Mouse (Mus musculus): Measurements from ENCODE around the gene Gm572. TPM values are rescaled to one million over a fixed set of nuclear protein-coding genes. Genes with fewer than 3 reads are reported as not detected.

The Gm572 gene
- polyA plus RNA-seq, 1 experiment = 0.11 TPM

DNA sequence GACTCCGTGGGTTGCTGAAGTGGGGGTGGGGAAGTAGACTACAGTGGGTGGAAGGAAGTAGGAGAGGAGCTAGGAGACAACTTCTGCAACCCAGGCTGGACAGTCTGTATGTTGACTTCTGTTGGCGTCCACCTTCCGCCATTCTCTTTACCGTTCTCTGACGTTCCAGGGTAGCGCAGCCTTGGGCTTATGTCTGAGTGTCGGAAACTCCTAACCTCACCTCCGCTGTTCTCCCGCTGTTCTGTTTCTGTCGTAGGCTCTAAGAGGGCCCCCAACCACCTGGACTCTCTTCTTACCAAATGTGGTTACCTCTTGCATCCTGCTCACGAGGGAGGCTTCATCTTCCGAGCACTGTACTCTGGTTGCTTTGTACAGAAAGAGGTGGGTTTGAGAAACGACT lies 14.7 kb downstream of the Gm572 start:
- DNase-seq = no peak
- Histone ChIP-seq H3K27me3 (ENCODE audit: control insufficient read depth, insufficient read depth, low read length) (no peaks in the 10 kb centered on the region), H3K27ac (ENCODE audit: insufficient read depth, low read length) (no peak overlapping the region), H3K4me1 (ENCODE audit: control insufficient read depth, insufficient read depth, low read length) (no peaks in the 10 kb centered on the region), H3K4me3 (replicated peaks; ENCODE audit: insufficient read depth, low read depth, low read length) (no peak overlapping the region)
- WGBS = 89% methylated on average over 13 of the region's 13 CpGs
- TF ChIP-seq POLR2A (IDR thresholded peaks at IDR 0.05; ENCODE audit: borderline replicate concordance, insufficient read depth, low read length) = no peak
- no peak for TF ChIP-seq CTCF (IDR thresholded peaks at IDR 0.05; ENCODE audit: borderline replicate concordance, insufficient read depth, low read depth, low read length)

DNA sequence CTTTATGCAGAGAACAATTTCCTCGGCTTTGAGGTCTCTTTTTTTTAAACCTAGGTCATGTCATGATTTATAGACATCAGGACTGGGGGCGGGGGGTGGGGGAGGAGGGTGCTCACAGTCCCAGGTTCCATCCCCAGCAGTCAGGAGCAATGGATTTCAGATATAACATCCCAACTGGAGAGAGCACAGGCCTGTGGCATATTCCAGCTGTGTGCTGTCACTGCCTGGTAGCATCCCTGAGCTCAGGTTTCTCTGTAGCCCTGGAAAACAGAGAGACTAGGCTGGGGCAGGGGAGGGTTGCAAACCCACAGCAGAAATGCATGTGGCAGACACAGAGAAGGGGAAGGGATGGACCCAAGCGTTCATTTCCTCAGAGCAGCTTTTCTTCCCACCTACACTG lies 17.1 kb downstream of the Gm572 start:
- DNase-seq = no peak
- no peak overlapping the region for H3K4me3 ChIP-seq (replicated peaks; ENCODE audit: insufficient read depth, low read depth, low read length)
- WGBS = 74% methylated on average over 3 of the region's 3 CpGs
- H3K27ac ChIP-seq (ENCODE audit: insufficient read depth, low read length) = no peak overlapping the region
- H3K27me3 ChIP-seq (ENCODE audit: control insufficient read depth, insufficient read depth, low read length) = no peaks in the 10 kb centered on the region
- TF ChIP-seq CTCF (IDR thresholded peaks at IDR 0.05; ENCODE audit: borderline replicate concordance, insufficient read depth, low read depth, low read length) (no peak), POLR2A (IDR thresholded peaks at IDR 0.05; ENCODE audit: borderline replicate concordance, insufficient read depth, low read length) (no peak)
- H3K4me1 ChIP-seq (ENCODE audit: control insufficient read depth, insufficient read depth, low read length) = no peaks in the 10 kb centered on the region

DNA sequence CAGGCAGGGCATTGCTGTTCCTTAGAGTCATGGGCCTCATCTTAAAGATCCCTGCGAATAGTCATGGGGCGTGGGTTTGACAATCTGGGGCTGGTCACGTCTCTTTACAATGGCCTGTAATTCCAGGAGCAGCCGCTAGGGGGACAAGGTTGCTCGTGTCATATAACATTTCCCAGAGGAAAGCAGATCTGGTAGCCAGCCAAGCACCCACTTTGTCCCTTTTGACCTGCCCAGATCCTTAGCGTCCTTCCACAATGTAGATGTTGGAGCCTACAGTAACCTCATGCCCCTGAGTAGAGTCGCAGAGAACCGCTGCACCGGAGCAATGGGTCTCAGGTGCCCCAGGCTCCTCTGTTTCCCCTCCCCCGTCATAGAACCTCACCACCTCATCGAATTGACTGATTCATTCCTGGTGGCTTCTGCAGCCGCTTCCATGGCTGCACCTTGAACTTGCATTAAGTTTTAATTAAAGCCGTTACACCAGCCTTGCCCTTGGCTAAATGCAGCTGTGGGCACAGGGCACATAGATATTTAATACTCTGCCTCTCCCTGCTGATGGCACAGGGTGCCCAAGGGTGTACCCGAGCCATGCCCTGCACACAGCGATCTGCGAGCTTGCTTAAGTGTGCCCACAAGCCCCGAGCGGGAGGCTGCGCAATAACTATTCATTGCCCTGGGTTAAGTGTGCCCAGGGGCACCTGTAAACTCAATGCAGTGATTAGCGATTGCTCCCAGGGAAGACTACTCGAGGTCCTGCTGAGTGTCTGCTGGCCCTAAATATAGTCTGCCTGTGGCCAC lies 19.2 kb downstream of the Gm572 start:
- peak overlapping the region; percentile 36 for H3K4me3 ChIP-seq (replicated peaks; ENCODE audit: insufficient read depth, low read depth, low read length)
- H3K4me1 ChIP-seq (ENCODE audit: control insufficient read depth, insufficient read depth, low read length) = no peaks in the 10 kb centered on the region
- peak; percentile 78 for TF ChIP-seq CTCF (IDR thresholded peaks at IDR 0.05; ENCODE audit: borderline replicate concordance, insufficient read depth, low read depth, low read length)
- TF ChIP-seq POLR2A (IDR thresholded peaks at IDR 0.05; ENCODE audit: borderline replicate concordance, insufficient read depth, low read length) = no peak
- WGBS = 36% methylated on average over 21 of the region's 21 CpGs
- no peaks in the 10 kb centered on the region for H3K27me3 ChIP-seq (ENCODE audit: control insufficient read depth, insufficient read depth, low read length)
- no peak overlapping the region for H3K27ac ChIP-seq (ENCODE audit: insufficient read depth, low read length)
- DNase-seq = peak; percentile 50 to 70

DNA sequence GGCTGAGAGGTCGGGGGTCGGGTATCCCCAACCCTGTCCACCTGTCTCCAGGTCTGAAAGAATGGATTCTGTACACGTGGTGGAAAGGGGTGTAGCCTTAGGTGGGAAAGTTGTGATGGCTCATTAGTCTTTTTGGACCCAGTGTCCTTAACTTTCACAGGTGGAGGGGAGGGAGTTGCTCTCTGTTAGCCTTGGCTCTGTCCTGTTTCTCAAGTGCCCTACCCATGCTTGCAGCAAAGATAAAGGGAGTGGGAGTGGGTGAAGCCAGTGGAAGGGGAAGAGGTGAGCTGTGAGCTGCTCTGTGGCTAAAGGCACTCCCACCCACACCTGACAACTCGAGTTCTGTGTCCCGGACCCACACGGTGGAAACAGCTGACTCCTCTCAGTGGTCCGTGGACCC lies 20.2 kb downstream of the Gm572 start:
- Histone ChIP-seq H3K27me3 (ENCODE audit: control insufficient read depth, insufficient read depth, low read length) (no peaks in the 10 kb centered on the region), H3K4me1 (ENCODE audit: control insufficient read depth, insufficient read depth, low read length) (no peaks in the 10 kb centered on the region), H3K4me3 (replicated peaks; ENCODE audit: insufficient read depth, low read depth, low read length) (no peak overlapping the region)

DNA sequence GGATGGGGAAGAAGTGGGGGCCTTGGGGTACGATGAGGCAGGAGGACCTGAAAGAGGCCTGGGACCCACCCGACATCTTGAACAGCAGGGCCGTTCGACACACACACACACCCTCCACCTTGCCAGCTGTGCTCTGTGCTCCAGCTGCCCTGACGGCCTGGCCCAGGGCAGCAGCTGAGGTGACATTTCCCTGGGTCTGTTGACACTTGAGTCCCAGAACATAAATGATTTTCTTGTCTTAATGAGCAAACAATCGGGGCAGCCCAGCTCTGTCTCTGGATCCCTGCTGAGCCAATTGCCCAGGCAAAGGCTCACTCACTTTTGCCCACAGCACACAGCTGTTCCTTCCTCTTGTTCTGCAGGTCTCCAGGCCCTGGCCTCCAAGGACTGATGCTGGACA lies 20.9 kb downstream of the Gm572 start:
- DNase-seq = no peak
- no peak overlapping the region for H3K27ac ChIP-seq (ENCODE audit: insufficient read depth, low read length)
- 57% methylated on average over 6 of the region's 6 CpGs for WGBS
- no peak for TF ChIP-seq CTCF (IDR thresholded peaks at IDR 0.05; ENCODE audit: borderline replicate concordance, insufficient read depth, low read depth, low read length)
- no peak for TF ChIP-seq POLR2A (IDR thresholded peaks at IDR 0.05; ENCODE audit: borderline replicate concordance, insufficient read depth, low read length)
- no peak overlapping the region for H3K4me3 ChIP-seq (replicated peaks; ENCODE audit: insufficient read depth, low read depth, low read length)
- no peaks in the 10 kb centered on the region for H3K27me3 ChIP-seq (ENCODE audit: control insufficient read depth, insufficient read depth, low read length)
- H3K4me1 ChIP-seq (ENCODE audit: control insufficient read depth, insufficient read depth, low read length) = no peaks in the 10 kb centered on the region

More for the DNA sequence above, 20.2 kb downstream of the Gm572 start:
- 69% methylated on average over 7 of the region's 7 CpGs for WGBS
- no peak for DNase-seq
- no peak for TF ChIP-seq POLR2A (IDR thresholded peaks at IDR 0.05; ENCODE audit: borderline replicate concordance, insufficient read depth, low read length)
- no peak for TF ChIP-seq CTCF (IDR thresholded peaks at IDR 0.05; ENCODE audit: borderline replicate concordance, insufficient read depth, low read depth, low read length)
- H3K27ac ChIP-seq (ENCODE audit: insufficient read depth, low read length) = no peak overlapping the region

DNA sequence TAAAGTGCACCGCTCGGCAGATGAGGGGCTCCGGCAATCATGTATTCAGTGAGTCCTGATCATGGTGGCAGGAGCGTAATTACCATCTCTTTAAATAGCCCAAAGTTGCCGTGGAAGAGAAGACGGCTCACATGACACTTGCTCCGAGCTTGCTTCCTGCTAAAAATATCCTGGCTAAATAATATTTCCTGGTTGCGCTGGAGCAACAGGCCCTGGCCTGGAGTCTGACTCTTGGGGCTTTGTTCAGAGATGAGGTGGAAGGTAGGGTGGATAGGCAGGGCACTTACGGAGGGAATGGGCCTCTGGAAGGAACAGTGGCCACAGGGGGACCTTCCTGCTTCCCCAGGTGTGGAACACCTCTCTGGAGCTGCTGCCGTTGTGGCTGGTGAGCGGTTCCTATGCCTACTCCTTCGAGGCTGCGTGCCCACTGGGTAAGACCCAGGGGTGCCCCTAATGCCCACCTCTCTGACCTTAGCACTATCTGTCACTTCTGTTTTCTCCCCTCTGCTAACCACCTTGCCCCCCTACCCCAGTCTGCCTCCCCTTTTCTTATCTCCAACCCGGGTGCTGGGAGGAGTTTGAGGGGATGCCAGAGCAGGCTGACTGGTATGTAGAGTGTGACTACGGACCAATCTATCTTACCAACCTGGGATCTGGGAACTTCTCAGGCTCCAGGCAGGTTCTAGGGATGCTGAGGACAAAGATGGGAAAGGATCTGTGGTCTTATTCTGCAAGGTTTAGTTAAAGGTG lies 24.1 kb downstream of the Gm572 start:
- no peak for DNase-seq
- no peaks in the 10 kb centered on the region for H3K4me1 ChIP-seq (ENCODE audit: control insufficient read depth, insufficient read depth, low read length)
- no peaks in the 10 kb centered on the region for H3K27me3 ChIP-seq (ENCODE audit: control insufficient read depth, insufficient read depth, low read length)
- H3K27ac ChIP-seq (ENCODE audit: insufficient read depth, low read length) = no peak overlapping the region
- WGBS = 87% methylated on average over 15 of the region's 15 CpGs
- no peak overlapping the region for H3K4me3 ChIP-seq (replicated peaks; ENCODE audit: insufficient read depth, low read depth, low read length)
- TF ChIP-seq POLR2A (IDR thresholded peaks at IDR 0.05; ENCODE audit: borderline replicate concordance, insufficient read depth, low read length) (no peak), CTCF (IDR thresholded peaks at IDR 0.05; ENCODE audit: borderline replicate concordance, insufficient read depth, low read depth, low read length) (no peak)

DNA sequence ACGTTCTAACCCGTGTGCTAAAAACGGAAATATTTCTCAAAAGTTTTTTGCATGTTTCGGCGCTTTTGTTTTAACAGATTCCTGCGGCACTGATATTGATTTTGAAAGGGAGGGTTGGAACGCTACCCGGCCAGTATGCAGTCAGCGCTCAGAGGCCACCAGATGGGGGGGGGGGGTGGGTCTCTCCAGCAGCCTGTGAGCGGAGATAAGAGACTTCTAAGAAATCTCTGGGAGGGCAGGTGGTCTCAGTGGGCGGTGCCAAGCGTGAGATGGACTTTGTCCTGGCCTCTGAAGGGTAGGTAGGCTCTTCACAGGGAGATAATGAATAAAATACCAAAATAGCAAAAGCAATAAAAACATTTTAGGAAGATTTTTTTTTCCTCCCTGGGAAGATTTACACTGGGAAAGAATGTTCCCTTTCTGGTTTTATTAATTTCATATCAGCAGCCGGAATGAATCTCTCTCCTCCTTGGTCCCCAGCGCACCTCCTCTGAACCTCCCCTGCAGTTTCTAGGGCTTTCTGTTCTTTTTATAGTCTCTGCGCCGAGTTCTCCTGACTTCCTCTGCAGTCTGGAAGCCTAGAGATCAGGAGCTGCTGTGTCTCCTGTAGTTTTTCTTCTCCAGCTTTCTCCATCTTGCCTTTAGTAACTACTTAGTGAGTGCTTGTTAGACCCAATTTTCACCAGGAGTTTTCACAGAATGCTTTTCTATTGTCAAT lies 28.3 kb downstream of the Gm572 start:
- Histone ChIP-seq H3K27ac (ENCODE audit: insufficient read depth, low read length) (no peak overlapping the region), H3K4me1 (ENCODE audit: control insufficient read depth, insufficient read depth, low read length) (no peaks in the 10 kb centered on the region), H3K27me3 (ENCODE audit: control insufficient read depth, insufficient read depth, low read length) (no peaks in the 10 kb centered on the region), H3K4me3 (replicated peaks; ENCODE audit: insufficient read depth, low read depth, low read length) (no peak overlapping the region)
- no peak for TF ChIP-seq POLR2A (IDR thresholded peaks at IDR 0.05; ENCODE audit: borderline replicate concordance, insufficient read depth, low read length)
- no peak for TF ChIP-seq CTCF (IDR thresholded peaks at IDR 0.05; ENCODE audit: borderline replicate concordance, insufficient read depth, low read depth, low read length)
- 61% methylated on average over 16 of the region's 16 CpGs for whole genome bisulfite sequencing
- DNase-seq = no peak
